Comparison of ENCODE assay signal across 11 mouse cellular contexts in the genomic region with DNA sequence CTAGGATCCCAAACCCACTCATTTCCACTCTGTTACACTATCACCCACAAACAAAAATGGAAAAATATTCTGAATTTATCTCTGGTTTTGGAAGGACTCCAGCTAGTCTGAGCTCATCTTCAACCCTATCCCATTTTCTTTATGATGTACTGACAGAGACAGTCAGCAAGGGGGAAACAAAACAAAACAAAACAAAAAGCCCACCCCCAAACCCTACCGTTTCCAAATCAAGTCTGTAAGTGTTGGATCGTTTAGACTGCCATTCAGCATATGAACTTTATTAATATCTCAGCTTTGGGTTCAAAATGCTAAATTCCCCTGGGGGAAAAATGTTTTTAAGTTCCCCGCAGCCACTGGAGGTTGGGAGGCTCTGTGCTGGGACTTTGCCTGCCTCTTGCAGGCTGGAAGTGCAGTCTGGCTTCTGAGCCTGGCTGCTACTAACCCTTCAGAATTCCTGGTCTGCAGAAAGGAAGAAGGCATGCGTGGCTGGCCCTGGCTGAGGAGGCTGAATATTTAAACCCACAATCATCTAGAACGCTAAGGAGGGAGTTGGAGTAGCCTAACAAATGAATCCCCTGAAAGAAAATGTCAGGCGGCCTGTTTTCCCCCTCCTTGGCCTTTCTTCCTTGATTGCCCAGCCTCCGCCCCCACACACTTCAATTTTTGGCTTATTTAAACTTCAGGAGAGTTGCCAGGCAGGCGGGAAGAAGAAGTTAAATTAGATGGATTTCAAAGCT.
A peak's percentile ranks its signal among the peaks of the same experiment; 100 is the strongest.
DNase-seq lines count a peak whose midpoint lies in the region; ATAC-seq and TF ChIP-seq lines count a peak whose summit lies in the region.
"Had no signal": no experiment of that assay in that cellular context is flagged by ENCODE, and none has a peak within 500 bp of the region (broad histone marks: within the 10 kb centered on the region; RNA-seq: fewer than 3 reads in every experiment).

No protein-coding gene starts in this region.

- TF ChIP-seq CTCF in lung, embryonic 14.5 days (IDR thresholded peaks at IDR 0.05; ENCODE audit: low read depth), result no peak

- no peak overlapping the region for H3K4me3 ChIP-seq in forebrain, embryonic 10.5 days
- H3K4me3 ChIP-seq in forebrain, embryonic 11.5 days (ENCODE audit: low read depth, low read length), result no peak overlapping the region
- no peak overlapping the region for H3K4me3 ChIP-seq in lung, embryonic 14.5 days (ENCODE audit: low read depth, low read length)
- H3K4me3 ChIP-seq in stomach, embryonic 15.5 days (replicated peaks), result no peak overlapping the region
- H3K4me3 ChIP-seq: midbrain, embryonic 12.5 days; neural tube, embryonic 13.5 days had no signal

- no peaks in the 10 kb centered on the region for H3K9me3 ChIP-seq in forebrain, embryonic 10.5 days
- no peaks in the 10 kb centered on the region for H3K9me3 ChIP-seq in forebrain, embryonic 11.5 days (ENCODE audit: control insufficient read depth, low read length)
- no peaks in the 10 kb centered on the region for H3K9me3 ChIP-seq in lung, embryonic 14.5 days (ENCODE audit: low read depth, low read length)
- H3K9me3 ChIP-seq in stomach, embryonic 15.5 days, result no peaks in the 10 kb centered on the region
- H3K9me3 ChIP-seq: G1E; midbrain, embryonic 12.5 days; neural tube, embryonic 13.5 days had no signal

- intact Hi-C loops in gastrocnemius, postnatal 36 days (cut with DNase I), result no loop called here

- H3K27ac ChIP-seq in forebrain, embryonic 10.5 days, result peak overlapping the region; percentile 41; the same call in 1 of the 2 replicates
- H3K27ac ChIP-seq in forebrain, embryonic 11.5 days (ENCODE audit: low read depth, low read length), result no peak overlapping the region
- H3K27ac ChIP-seq in lung, embryonic 14.5 days (ENCODE audit: low read depth), result peak overlapping the region; percentile 54
- H3K27ac ChIP-seq in stomach, embryonic 15.5 days, result peak overlapping the region; percentile 65
- H3K27ac ChIP-seq: midbrain, embryonic 12.5 days; neural tube, embryonic 13.5 days had no signal

- no peak for ATAC-seq in forebrain, embryonic 11.5 days (replicated peaks; ENCODE audit: low FRiP score)
- ATAC-seq in lung, embryonic 14.5 days (ENCODE audit: insufficient read depth), result peak; percentile 47
- peak; percentile 24; the same call in 1 of the 2 replicates for ATAC-seq in stomach, embryonic 15.5 days (ENCODE audit: insufficient read depth, low FRiP score, low read depth)
- no peak for ATAC-seq in activated CD4-positive, CD25-positive, alpha-beta regulatory T cell, adult 4 months

- H3K36me3 ChIP-seq in forebrain, embryonic 10.5 days (replicated peaks), result no peaks in the 10 kb centered on the region
- no peaks in the 10 kb centered on the region for H3K36me3 ChIP-seq in forebrain, embryonic 11.5 days (ENCODE audit: control insufficient read depth, insufficient read depth, low read length)
- H3K36me3 ChIP-seq in lung, embryonic 14.5 days (ENCODE audit: insufficient read depth), result no peaks in the 10 kb centered on the region
- H3K36me3 ChIP-seq in stomach, embryonic 15.5 days, result no peaks in the 10 kb centered on the region
- H3K36me3 ChIP-seq: G1E; midbrain, embryonic 12.5 days; neural tube, embryonic 13.5 days had no signal

- H3K27me3 ChIP-seq in forebrain, embryonic 10.5 days (ENCODE audit: poor library complexity, severe bottlenecking), result no peaks in the 10 kb centered on the region
- no peaks in the 10 kb centered on the region for H3K27me3 ChIP-seq in forebrain, embryonic 11.5 days (ENCODE audit: control insufficient read depth, insufficient read depth, low read length)
- H3K27me3 ChIP-seq in lung, embryonic 14.5 days (ENCODE audit: insufficient read depth, low read length), result no peaks in the 10 kb centered on the region
- H3K27me3 ChIP-seq in stomach, embryonic 15.5 days (replicated peaks), result no peaks in the 10 kb centered on the region
- H3K27me3 ChIP-seq: midbrain, embryonic 12.5 days had no signal

- no peak for DNase-seq in forebrain, embryonic 10.5 days (ENCODE audit: extremely low spot score, low spot score)
- no peak for DNase-seq in forebrain, embryonic 11.5 days (ENCODE audit: low spot score)
- peak; percentile 60 for DNase-seq in lung, embryonic 14.5 days
- DNase-seq in lung, postnatal 14 days, result no peak
- peak; percentile 50 for DNase-seq in fibroblast of lung, adult 2 months (ENCODE audit: low read depth)
- no peak for DNase-seq in gastrocnemius, postnatal 36 days

- no peak overlapping the region for H3K9ac ChIP-seq in forebrain, embryonic 11.5 days (ENCODE audit: low read length)
- H3K9ac ChIP-seq in lung, embryonic 14.5 days, result no peak overlapping the region
- no peak overlapping the region for H3K9ac ChIP-seq in stomach, embryonic 15.5 days
- H3K9ac ChIP-seq: midbrain, embryonic 12.5 days; neural tube, embryonic 13.5 days had no signal

- H3K4me2 ChIP-seq in forebrain, embryonic 11.5 days (ENCODE audit: low read depth, low read length, severe bottlenecking), result no peak overlapping the region
- H3K4me2 ChIP-seq in lung, embryonic 14.5 days, result peak overlapping the region; percentile 10; the same call in 1 of the 2 replicates
- peak overlapping the region; percentile 5; the same call in 1 of the 2 replicates for H3K4me2 ChIP-seq in stomach, embryonic 15.5 days
- H3K4me2 ChIP-seq: midbrain, embryonic 12.5 days; neural tube, embryonic 13.5 days had no signal

- H3K4me1 ChIP-seq in forebrain, embryonic 10.5 days, result peaks cover 24% of the 10 kb centered on the region
- H3K4me1 ChIP-seq in forebrain, embryonic 11.5 days (replicated peaks; ENCODE audit: control insufficient read depth, insufficient read depth, low read length), result peaks cover 7% of the 10 kb centered on the region; the same call in 1 of the 2 replicates
- H3K4me1 ChIP-seq in lung, embryonic 14.5 days (ENCODE audit: insufficient read depth), result peaks cover 13% of the 10 kb centered on the region
- H3K4me1 ChIP-seq in stomach, embryonic 15.5 days, result peaks cover 14% of the 10 kb centered on the region; the same call in 1 of the 2 replicates
- H3K4me1 ChIP-seq: neural tube, embryonic 13.5 days had no signal

- WGBS in forebrain, embryonic 10.5 days, result 67% methylated on average over 8 of the region's 8 CpGs
- 54% methylated on average over 8 of the region's 8 CpGs for whole genome bisulfite sequencing in forebrain, embryonic 11.5 days
- 24% methylated on average over 8 of the region's 8 CpGs for WGBS in lung, embryonic 14.5 days
- 42% methylated on average over 8 of the region's 8 CpGs for WGBS in stomach, embryonic 15.5 days

Comparison
In these comparisons a context has a peak if more than half of its experiments do, and no peak if none do; other contexts are left out.
1. DNase-seq: peak in lung, embryonic 14.5 days (single experiment) and fibroblast of lung, adult 2 months (single experiment); none in forebrain, embryonic 10.5 days (single experiment), forebrain, embryonic 11.5 days (single experiment), lung, postnatal 14 days (single experiment) and gastrocnemius, postnatal 36 days (0 of 2).
2. ATAC-seq: peak in lung, embryonic 14.5 days (single experiment) and stomach, embryonic 15.5 days (single experiment); none in forebrain, embryonic 11.5 days (single experiment) and activated CD4-positive, CD25-positive, alpha-beta regulatory T cell, adult 4 months (single experiment).